Mouse (Mus musculus): Measurements from ENCODE around the gene Tmem108.

Gene Tmem108

DNA sequence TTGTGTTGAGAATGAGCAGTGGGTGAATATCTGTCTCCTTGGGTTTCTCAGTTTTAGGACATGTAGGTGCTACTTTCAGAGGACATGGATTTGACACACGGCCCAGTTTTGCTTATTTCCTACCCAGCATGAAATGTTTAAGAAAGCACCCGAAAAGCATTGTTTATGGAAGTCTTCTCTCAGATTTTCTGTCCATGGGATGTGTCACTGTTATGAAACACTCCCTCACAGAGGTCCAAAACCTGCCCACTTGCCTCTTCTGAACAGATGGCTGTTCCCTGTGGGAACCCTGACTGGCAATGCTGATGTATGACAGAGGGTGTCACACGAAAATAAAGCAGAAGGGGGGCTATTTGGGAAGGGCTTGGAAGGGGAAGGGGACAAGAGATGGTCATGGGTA lies 212.5 kb downstream of the Tmem108 start:
- DNase-seq (ENCODE audit: low spot score in 2 of 2): no peak

DNA sequence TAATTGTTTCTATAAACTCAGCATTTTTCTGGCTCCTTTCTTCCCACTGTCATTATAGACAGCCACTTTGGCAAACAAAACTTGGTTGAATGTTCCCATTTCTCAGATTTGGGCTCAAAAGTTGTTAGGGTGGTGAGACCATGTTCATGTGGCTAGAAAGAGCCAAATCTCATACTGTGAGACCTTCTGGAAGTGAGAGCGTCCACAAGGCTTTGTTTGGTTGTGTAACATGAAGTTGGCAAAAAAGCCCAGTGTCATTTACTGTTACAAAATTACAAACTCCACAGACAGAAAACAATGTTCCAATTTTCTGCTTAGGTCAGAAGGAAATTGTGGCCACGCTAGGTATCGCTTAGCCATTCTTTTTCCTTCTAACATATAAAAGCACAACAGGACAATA lies 213.0 kb downstream of the Tmem108 start:
- DNase-seq (ENCODE audit: low spot score in 2 of 2): no peak

DNA sequence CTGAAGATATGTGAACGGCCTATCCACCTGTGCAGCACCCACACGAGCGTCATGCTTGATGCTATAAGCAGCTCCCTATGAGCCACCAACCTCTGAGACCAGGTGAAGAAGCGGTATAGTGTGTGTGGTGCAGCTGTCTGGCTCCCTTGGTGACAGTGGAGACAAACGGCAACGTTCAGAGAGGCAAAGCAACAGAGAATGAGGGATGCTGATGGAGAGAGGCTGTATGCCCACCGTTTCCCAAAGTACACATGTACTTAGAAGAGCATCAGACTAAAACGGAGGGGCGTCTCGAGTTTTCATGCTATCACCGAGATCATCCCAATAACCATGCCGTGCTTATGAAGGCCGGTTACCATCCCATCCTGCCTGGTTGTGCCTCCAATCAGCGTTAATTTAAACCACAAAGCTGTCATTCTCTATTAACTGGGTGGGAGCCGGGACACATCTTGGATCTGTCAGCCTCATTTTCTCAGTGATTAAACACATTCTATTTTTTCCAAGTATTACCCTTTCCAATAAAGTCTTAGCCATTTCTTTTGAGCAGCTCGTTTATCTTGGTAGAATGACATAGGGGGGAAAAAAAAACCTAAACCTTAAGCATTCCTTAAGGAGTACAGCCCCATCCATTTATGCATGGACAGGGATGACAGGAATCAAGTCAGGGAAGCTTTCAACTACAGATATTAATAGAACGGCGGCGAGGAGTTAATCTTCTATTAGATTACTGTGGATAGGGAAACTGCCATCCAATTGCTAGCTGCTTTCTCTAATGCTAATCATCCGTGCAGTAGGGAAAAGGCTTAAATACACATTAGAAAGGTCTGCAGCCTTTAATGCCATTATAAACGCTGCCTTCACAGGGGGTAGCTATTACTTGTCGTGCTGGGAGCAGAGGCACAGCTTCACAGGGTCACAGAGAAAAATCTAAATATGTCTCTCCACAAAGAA lies 214.7 kb downstream of the Tmem108 start:
- no peak for DNase-seq (ENCODE audit: low spot score in 2 of 2)

DNA sequence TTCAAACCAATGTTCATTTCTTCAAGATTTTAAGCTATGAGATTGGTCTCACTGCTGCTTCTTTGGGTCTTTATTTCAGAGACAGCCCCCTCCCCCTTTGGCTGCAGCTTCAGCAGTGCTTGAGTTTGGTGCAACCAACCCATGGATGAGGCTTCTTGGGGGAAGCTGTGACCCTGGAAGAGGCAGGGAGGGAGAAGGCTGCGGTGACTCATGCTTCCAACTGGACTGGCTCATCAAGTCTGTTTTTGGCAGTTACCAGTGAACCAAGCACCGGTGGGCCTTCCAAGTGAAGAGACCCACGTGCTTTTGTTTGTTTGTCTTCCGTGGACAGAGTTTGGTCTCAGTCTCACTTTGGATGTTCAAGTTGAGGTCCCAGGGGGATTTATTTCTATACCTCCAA lies 215.9 kb downstream of the Tmem108 start:
- no peak for DNase-seq (ENCODE audit: low spot score in 2 of 2)

DNA sequence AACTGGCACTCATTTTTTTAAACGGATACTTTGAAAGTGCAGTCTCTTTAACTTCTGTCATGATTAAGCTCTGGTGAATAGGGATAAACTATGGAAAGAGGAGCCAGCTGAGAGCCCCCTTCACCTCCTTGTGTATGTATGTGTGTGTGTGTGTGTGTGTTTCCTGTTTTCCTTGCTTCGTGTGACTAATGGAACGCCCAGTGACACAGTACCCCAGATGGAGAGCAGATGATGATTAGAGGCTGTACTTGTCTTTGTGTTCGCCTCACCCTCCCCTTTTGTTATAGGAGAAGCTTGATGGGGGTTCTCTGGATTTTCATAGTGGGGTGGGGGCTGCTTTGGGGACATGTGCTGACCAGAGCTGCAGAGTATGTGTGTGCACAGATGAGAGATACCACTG lies 216.4 kb downstream of the Tmem108 start:
- DNase-seq (ENCODE audit: low spot score in 2 of 2): no peak

DNA sequence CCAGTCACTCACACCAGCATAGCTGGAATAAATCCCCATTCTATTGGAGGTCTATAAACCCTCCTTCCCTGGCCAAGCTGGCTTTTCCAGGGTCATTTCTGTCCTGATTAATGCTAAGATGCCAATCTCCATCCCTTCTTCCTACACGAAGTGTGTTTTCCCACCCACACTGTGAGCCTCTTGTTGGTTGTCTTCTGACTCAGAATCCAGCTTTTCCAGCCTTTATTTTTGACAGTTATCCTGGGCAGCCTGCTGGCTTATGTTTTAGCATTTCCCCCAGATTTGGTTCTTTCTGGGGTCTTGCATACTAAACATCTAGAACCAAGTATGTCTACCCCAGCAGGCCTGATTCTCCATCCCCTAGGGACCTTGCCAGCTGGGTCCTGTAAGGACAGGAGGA lies 217.0 kb downstream of the Tmem108 start:
- no peak for DNase-seq (ENCODE audit: low spot score in 2 of 2)

DNA sequence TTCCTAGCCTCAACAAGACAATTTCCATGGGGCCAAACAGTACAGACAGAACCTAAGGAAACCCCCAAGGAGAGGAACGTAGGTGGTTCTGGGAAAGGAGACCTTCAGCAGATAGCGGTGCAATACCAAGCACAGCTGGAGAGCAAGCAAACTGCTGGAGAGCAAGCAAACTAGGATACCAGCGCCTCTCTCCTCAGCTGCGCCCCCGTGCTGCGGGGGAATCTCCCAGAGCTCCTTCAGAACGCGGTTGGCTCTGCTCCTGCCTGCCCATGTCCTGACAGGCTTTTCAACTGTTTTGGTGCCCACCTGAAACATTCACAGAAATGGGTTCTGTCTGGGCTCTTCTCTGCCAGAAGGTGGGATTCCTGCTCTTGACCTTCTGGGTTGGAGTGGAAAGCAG lies 221.1 kb downstream of the Tmem108 start:
- DNase-seq (ENCODE audit: low spot score in 2 of 2): no peak

DNA sequence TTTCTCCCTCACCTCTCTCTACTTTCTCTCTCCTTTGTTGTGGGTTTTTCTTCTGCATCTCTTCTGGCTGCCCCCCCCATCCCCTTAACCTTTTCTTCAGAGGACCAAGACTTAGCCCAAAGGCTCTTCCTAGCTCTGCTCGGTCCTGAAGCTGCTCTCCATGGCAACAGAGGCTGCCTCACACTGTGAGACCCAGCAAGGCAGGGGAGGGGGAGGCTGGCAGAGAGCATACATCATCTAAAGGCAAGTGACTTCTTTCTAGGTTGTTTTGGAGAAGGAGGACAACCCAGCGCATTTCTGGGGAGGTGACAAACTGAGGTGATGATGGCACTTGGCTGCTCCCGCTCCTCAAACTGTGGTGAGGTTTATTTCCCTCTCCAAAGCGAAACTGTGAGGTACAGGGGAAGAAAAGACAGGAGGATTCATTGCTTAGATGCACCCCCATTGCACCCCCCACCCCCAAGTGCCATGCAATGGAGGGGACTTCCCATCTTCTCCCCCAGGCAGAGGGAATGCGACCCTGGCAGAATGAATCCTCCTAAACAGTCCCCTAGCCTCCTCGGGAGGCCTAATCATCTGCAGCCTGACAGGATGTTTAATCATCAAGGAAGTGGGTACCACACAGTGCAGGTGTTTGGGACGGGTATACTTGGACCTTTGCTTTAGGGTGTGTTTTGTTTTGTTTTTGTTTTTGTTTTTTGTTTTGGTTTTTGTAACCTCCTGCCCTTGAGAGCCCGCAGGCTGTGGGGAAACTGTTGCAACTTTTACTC lies 223.4 kb downstream of the Tmem108 start:
- peak in 1 of 2 experiments; percentile 50 for DNase-seq (ENCODE audit: low spot score in 2 of 2)

DNA sequence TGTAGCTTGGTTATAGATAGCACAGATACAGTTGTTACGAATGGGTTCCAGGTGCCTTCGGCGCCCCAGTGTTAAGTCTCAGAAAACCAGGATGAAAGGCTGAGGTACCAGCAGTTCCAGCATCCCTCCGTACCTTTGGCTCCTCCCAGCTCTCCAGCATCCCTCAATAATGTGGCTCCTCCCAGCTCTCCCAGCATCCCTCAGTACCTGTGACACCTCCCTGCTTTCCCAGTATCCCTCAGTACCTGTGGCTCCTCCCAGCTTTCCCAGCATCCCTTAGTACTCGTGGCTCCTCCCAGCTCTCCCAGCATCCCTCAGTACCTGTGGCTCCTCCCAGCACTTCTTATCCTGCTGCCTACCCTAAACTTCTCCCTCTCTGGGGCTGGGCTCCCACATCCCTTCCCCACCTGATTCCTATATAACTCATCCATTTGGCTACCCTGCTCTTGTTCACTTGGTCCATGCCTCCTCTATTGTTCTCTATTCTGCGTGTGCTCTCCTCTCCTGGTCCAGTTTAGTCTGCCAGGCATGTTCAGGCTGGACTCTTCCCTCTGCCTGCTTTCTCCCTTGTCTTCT lies 225.5 kb downstream of the Tmem108 start:
- DNase-seq (ENCODE audit: low spot score in 2 of 2): no peak

DNA sequence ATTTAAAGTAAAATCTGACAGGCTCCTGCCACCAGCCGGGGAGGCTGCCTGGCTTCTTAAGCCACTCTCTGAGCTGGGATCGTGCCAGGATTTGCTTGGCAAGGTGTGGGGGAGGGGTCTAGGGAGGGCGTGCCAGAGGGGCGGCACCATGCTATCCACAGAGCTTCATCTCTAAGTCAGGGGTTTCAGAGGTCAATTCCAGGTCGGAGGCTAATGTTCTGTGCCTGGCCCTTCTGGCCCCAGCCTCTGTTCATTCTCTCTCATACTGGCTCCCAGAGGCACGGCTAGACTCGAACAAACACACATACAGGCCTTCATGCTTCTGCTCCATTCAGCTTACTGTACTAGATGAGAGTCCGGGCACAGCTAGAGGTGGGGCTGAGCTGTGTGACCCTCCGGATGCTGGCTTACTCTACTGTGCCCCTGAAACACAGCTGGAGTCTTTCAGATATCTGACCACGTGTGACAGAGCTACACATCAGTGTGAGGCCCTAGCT lies 236.5 kb downstream of the Tmem108 start:
- no peak for DNase-seq (ENCODE audit: low spot score in 2 of 2)

DNA sequence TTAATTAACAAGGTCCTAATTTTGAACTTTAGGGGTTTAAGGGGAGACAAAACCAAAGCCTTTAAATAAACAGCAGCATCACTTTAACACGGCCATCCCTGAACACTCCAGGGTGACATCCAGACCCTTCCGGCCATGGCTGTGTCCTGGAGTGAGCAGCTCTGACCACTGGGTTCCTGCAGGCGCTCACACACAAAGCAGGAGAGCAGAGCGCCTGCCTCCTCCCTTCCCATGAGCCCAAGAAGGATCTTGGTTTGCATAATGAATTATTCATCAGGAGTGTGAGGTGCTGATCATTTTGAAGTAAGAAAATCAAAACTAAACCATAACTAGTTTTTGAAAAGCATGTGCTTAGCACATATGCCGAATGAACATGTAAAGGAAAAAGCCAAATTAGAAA lies 237.0 kb downstream of the Tmem108 start:
- DNase-seq (ENCODE audit: low spot score in 2 of 2): no peak

DNA sequence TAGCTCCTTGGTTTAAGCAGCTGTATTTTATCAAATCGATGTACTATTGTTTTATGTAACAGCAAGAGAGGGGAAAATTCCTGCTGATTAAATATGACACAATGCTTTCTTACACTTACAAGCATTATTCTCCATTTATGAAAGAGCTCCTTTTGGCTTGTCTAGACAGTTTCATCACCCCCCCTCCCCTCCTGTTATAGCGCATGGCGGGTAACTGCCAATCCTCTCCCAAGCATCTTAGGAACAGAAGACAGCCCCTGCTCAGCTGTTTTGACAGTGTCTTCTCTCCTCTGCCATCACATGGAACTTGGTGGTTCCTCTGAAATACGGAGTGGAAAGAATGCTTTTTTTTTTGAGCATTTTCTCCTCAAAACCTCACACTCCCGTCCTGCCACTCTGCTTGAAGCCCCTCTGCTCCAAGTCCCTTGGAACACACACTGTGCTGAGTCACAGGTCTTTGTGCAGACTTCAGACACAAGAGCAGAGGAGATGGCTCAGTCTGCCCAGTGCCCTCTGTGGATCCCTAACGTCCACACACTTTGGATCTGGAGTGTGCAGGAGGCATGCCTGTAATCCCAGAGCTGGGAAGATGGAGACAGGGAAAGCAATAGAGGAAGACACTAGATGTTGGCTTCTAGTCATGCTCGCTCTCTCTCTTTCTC lies 237.8 kb downstream of the Tmem108 start:
- DNase-seq (ENCODE audit: low spot score in 2 of 2): no peak

DNA sequence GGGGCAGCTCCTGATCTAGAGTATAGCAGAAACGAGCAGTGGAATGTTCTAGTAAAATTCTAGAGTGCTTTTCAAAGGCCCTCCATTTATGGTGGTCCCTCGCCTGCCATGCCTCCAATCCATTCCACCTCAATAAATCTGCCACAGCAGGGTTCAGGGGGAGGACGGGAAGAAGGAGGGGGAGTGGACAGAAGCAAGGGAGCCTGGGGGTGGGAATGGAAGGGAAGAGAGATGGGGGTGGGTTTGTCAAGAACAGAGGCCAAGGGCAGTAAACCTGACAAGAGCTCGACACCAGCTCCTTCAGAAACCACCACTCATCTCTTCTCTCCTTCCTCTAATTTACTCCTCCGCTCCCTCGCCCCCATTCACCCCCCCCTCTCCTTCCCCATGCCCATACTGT lies 238.6 kb downstream of the Tmem108 start:
- no peak for DNase-seq (ENCODE audit: low spot score in 2 of 2)

DNA sequence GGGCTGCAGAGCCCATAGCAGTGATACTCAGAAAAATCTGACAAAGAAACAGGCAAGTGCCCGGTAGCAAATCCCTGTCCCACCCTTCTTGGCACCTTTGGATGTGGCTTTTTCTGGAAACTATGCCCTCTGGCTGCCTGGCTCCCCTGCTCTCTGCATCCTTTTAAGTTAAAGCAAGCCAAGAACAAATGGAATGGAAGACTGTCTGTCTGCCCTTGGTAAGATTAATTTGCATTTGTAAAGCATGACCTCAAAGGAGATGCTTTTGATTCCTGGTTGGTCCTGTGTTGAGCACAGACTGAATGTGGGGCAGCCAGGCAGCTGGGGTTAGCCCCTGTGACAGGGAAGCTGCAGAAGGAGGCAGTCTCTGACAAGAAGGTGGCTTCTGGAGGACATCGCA lies 247.8 kb downstream of the Tmem108 start:
- no peak for DNase-seq (ENCODE audit: low spot score in 2 of 2)

DNA sequence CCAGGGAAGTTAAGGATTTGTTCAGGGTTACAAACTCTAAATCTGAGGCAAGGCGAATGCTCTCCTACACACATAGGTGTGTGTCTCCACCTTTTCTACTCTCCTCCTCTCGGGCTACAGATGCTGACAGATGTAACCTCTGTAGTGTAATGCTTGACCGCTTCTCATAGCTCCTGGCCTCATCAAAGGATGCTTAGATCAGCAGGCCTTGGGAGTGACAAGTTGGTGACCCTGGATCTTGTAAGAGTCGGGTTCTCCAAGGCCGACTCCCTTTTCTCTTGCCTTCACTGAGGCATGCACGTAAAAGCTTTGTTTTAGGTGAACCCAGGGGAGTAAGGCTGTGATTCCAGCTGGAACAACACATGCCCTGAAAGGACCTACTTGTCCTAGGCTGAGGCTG lies 249.4 kb downstream of the Tmem108 start:
- DNase-seq (ENCODE audit: low spot score in 2 of 2): no peak

DNA sequence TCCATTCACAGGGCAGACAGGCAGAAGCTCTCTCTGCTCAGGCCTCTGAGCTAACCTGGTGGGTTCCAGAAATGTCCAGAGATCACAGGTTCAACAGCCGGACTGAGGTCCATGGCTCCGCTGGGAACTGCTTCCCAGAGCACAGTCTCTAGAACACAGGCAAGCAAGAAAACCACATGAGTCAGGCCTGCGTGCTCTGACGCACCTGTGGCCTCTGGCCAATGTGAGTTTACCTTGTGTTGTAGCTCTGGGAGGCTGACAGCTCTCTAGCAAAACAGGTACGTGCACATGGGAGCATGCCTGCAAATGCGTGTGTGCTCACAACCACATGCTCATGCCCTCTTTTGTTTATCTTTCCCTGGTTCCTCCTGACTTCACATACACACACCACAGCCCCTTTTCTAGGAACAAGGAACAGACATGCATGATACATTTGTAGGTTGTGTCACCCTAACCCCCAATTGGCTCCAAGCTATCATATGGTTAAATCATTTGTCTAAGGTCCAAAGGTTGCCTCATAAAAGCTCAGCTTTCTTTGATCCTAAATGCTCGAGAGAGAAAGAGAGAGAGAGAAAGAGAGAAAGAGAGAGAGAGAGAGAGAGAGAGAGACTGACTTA lies 254.6 kb downstream of the Tmem108 start:
- no peak for DNase-seq (ENCODE audit: low spot score in 2 of 2)

DNA sequence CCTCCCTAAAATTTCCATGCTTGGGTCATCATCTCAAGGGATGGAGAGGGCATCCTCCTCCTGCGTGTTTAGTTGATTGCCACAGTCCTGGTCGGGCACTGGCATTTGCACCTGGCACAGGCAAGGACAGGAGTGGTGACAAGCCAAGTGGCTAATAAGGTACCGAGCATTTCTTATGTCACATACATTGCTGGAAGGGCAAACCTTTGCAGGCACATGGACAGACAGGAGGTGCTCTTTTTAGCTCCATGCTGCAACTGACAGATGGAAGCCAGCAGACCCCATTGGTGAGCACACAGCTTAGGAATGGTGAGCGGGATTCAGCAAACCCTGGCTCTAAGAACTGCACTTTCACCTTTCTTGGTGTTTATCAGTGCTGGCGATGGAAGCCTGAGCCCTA lies 256.6 kb downstream of the Tmem108 start:
- DNase-seq (ENCODE audit: low spot score in 2 of 2): no peak

DNA sequence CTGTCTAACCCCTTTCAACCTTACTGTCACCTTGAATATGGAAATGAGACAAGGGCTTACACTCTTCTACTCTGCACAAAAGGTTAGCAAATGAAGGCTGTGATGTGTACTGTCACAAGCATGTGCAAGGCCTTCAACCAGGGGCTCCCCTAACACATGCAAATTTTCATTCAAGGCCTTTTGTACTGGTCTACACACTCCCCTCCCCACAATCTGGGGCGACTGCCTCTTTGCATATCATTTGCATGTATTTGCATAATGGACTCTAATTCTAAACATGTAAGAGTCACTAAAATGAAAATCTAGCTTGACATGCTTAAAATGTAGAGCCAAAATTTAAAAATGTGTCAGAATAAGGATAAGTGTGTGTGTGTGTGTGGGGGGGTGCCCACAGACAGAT lies 257.0 kb downstream of the Tmem108 start:
- no peak for DNase-seq (ENCODE audit: low spot score in 2 of 2)

DNA sequence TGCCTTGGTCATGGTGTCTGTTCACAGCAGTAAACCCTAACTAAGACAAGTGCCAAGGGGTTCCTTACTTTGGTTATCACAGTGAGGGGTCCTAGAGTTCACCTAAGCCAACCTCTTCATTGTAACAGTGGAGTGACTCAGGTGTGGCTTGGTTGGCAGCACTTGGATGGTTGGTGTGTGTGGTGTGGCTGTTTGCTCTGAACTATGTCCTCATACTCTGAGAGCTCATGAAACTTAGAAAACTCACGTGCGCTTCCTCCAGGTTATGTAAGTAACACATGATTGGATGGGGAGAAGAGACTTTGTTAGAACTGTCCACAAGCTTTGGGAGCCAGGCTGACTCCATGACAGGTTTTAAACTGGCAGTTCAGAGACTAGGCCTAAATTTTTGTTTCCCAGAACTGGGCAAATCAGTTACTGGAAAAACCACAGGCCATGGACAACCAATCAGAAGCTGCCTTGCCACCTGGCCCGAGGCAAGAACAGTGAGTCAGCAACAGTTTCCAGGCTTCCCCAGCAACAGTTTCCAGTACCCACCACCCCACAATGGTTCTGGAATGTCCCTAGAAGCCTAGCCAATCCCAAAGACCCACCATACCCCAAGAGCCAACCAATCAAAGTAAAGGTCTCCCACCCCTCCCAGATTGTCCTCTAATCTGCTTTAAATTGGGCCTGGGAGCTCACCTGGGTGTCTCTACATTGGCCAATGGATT lies 257.9 kb downstream of the Tmem108 start:
- DNase-seq (ENCODE audit: low spot score in 2 of 2): no peak

DNA sequence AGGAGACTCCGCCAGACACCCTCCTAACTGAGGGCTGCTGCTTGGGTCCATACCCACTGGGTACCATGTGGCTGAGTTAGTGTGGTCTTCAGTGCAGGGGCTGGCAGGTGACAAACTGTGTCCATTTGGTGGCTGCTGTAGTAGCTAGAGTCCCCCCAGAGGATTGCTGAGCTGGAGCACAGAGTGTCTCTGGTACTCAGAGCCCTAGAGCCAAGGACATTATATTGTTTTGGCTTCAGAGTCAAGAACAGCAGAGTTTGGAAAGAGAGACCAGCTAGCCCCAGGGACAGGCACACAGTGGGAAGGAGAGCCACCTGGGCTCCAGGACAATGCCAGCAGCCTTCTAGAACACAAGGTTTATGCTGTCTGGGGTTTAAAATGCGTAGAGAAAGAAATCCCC lies 259.0 kb downstream of the Tmem108 start:
- DNase-seq (ENCODE audit: low spot score in 2 of 2): no peak

DNA sequence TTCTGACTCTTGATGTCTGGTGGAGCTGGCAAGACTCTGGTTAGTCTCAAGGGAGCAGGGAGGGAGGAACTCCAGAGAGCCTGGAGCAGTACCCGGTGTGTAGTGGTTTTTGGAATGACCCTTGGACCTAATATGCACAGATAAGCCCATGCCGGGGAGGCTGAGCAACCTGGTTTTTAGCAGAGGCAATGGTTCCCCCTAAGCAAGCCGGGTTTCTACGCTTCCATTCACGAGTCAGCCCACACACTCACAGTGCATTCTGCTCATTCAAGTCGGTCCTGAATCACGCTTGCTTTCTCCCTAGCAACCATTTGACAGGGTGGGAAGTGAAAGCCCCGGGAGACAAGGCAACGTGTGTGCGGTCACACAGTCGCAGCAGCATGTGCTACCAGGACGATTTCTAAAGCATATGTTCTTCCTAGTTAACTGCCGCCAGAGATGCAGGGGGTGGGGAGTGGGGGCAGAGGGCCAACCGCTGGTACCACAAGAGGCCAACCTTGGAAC lies 259.7 kb downstream of the Tmem108 start:
- peak; percentile 67 to 70 for DNase-seq (ENCODE audit: low spot score in 2 of 2)

Data from frontal cortex, postnatal 10 days (tissue).